Mouse (Mus musculus) gastrocnemius, postnatal 10 days (tissue): ENCODE results near the gene Atcay. TPM values are rescaled to one million over a fixed set of nuclear protein-coding genes. Genes with fewer than 3 reads are reported as not detected.
A peak's percentile ranks its signal among the peaks of the same experiment; 100 is the strongest.

Experiments used
- DNase-seq: peaks from one replicate; pipeline ENCODE4 v3.0.0; 2021; ENCODE audit warnings: mixed read lengths
- long read RNA-seq, 2 experiments: library from polyadenylated mRNA; stranded (forward); transcript quantifications; one replicate each; pipeline ENCODE4 v2.0.0; 2021
- total RNA-seq, 2 experiments: library from RNA; stranded (reverse); gene quantifications; 2 replicates each; pipeline ENCODE4 v1.2.3; 2021

Gene Atcay
- total RNA-seq = under 1 TPM; 0.40 to 0.43 TPM
- long read RNA-seq, experiment 1 = 0 reads
- long read RNA-seq, experiment 2, partial matches to known transcripts = 0 of 1 reads
- long read RNA-seq, experiment 2, other reads (novel, unspliced or antisense) = 1 of 1 reads

- no peak for DNase-seq
Measured at GRCm38 (mm10) chr10:81230438-81231332, at the start of gene Atcay. Gene Atcay (minus strand): TSS chr10:81230833.

- DNase-seq = no peak
Measured at GRCm38 (mm10) chr10:81279496-81279895, 48.9 kb upstream of the Atcay start.

GRCm38 (mm10) chr10:81277676-81278075, 47.0 kb upstream of the Atcay start:
- no peak for DNase-seq

DNA sequence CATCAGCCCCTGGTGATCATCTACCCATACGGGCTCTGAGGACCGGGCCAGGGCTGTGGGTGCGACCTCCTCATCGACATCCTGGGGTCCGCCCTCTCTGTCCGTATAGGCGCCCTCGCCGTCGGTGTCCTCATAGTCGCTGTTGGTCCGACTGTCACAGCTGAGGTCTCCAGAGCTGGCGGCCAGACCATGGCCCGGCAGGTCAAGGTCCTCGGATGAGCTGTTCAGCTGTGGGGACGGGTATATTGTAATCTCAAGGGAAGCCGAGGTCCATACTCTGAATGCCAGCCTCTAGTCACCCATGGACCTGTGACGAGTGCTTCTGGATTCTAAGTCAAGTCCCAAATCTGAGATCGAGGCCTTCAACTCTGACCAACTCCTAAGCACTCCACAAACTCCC, 43.2 kb upstream of the Atcay start:
- DNase-seq = no peak

DNA sequence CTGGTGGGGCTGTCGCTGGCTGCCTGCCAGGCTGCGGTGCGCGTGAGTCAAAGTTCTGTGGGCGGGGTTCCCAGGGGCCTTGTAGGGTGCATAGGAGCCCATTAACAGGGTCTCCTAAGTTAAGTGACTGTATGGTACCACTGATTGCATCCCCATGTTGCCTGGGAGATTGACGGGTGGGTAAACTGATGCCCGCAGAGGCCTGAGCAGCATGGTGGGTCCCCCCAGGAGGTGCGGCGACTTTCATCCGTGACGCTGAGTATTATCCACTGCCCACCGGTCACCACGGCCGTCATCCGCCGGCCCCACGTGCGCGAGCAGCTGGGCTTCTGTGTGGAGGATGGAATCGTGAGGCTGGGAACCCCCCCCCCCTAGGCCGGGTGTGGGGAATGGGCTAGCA, 41.7 kb upstream of the Atcay start:
- no peak for DNase-seq

- no peak for DNase-seq
Measured at GRCm38 (mm10) chr10:81268643-81269412, 38.2 kb upstream of the Atcay start.

DNA sequence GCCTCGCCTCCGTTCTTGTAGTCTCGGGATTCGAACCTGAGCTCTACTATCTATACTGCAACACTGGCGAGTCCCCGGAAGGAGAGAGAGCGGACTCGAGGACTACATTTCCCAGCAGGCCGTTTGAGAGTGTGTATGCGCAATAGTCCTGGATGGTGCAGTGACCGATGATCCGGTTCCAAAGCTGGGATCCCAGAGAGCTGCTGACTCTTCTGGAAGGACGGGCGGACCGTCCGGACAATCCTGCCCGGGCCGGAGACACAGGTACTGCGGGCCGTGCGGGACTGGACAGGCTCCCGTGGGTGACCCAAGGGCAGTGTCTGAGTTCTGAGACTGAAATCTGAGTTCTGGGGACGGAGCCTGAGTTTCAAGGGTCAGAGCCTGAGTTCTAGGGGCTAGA, 37.4 kb upstream of the Atcay start:
- peak; percentile 75 for DNase-seq

DNA sequence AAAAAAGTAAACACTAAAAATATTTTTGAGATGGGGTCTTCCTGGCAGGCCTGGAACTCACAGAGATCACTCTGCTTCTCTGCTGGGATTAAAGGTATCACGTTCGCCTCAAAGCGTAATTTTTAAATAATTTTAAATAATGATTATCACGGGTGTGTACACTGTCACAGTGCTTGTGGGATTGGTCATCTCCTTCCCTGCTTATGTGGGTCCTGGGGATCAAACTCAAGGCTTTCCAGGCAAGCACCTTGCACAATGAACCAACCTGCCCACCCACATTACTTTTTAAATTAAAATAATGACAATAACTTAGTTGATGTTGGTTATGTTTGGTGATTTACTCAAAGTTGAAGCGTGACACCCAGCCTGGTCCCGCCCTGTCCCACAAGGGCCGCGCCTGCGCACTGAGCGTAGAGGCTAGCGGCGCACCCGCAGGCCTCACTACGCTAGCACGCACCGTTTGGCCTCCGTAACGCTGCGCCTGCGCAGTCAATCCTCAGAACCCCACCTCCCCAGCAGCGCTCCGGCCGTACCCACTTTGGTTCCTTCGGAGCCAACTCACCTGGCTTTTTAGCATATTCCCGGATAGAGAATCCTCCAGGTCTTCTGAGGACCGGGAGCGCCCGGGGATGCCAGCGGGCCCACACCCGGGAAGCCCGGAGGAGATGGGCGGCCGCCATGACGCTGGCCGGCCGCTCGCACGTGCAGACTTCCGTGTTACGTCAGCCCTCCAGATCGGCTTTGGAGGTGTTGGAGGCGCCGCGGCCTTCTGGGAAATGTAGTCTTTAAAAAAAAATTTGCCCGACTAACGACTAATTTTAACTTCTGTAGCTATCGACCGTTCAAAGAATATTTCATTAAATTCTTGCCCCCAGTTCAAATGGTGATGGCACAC, 35.8 kb upstream of the Atcay start, which contains the start of the genes Mrpl54 and Apba3:
TSS of gene Mrpl54 (minus strand) at position 724 of the 895 bp plus-strand sequence.
TSS of gene Apba3 (plus strand) at position 750 of the 895 bp plus-strand sequence.
- peak; percentile 98 for DNase-seq

GRCm38 (mm10) chr10:81265540-81265939, 34.9 kb upstream of the Atcay start:
- no peak for DNase-seq

- DNase-seq = no peak
Measured at GRCm38 (mm10) chr10:81261025-81261424, 30.4 kb upstream of the Atcay start.

DNA sequence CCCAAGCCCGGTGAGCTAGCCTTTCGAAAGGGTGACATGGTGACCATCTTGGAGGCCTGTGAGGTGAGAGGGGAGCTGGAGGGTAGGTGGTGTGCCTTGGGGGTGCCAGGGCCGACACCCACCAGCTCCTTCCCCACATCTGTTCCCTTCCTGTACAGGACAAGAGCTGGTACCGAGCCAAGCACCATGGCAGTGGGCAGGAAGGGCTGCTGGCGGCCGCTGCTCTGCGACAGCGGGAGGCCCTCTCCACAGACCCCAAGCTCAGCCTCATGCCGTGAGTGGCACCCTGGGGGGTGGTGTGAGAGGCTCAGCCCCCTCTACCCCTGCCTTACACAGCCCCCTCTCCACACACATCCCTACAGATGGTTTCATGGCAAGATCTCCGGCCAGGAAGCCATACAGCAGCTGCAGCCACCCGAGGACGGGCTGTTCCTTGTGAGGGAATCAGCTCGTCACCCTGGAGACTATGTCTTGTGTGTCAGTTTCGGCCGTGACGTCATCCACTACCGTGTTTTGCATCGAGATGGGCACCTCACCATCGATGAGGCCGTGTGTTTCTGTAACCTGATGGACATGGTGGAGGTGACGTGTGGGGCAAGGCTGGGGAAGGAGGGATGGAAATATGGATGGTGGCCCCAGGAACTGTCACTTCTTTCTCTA, 28.7 kb upstream of the Atcay start:
- DNase-seq = no peak

GRCm38 (mm10) chr10:81257158-81258039, 26.8 kb upstream of the Atcay start:
- DNase-seq = no peak

GRCm38 (mm10) chr10:81254886-81255285, 24.3 kb upstream of the Atcay start:
- DNase-seq = no peak

- DNase-seq = no peak
Measured at GRCm38 (mm10) chr10:81252424-81253419, 22.1 kb upstream of the Atcay start, which contains the start of gene Matk. Gene Matk (plus strand): TSS chr10:81252935.

DNA sequence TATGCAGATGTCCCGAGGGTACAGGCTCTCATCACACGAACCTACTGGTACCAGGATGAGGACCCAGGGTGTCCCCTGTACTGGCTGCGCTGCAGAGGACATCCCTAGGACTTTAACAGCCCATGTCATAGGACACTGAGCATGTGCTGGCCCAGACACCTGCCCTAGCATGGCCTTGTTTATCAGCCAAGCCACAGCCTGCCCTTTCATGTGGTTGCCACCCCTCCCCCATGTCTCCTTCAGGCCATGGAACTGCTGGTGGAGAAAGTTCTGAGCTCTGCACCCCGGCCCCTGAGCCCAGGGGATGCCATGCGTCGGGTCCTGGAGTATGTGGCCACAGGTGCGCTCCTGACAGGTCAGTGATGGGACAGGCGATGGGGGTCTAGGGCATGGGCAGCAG, 18.8 kb upstream of the Atcay start:
- DNase-seq = no peak

GRCm38 (mm10) chr10:81247804-81248203, 17.2 kb upstream of the Atcay start:
- DNase-seq = no peak

DNA sequence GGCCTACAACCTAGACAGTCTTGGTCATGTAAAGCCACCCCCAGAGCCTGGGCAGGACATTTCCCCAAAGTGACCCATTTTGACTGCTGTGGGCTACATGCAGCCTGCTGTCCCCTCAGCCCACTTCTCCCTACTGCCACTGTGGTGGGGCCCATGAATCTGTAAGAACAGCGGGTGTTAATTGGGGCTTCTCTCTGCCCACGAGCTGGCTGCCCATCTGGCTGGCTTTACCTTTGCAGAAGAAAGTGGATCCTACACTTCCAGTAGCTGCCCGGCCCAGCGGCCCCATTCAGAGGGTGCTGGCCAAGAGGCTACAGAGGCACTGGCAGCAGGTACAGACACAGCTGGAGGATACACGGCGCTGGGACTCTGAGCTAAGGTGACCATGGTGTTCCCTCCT, 14.5 kb upstream of the Atcay start:
- no peak for DNase-seq

GRCm38 (mm10) chr10:81244595-81244994, 14.0 kb upstream of the Atcay start:
- peak; percentile 89 for DNase-seq

DNA sequence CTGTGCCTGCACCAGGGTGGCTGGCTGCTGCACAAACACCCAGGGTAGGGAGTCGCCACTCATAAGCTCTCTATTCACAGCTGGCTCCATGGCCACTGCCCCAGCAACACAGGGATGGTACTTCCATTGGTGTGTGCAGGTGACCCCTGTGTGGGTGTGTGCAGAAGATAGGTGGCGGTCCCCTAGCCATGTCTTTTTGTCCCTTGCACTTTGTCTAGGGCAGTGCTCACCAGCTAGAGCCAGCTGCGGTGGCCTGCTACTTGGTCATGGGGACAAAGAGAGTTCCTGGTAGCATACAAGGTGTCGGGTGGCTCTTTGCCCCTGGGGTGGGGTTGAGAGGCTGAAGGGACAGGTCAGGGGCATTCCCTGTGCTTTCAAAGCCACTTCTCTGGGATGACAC, 13.5 kb upstream of the Atcay start:
- DNase-seq = no peak
